Comparison of ENCODE assay signal across 9 mouse cellular contexts in the genomic region with DNA sequence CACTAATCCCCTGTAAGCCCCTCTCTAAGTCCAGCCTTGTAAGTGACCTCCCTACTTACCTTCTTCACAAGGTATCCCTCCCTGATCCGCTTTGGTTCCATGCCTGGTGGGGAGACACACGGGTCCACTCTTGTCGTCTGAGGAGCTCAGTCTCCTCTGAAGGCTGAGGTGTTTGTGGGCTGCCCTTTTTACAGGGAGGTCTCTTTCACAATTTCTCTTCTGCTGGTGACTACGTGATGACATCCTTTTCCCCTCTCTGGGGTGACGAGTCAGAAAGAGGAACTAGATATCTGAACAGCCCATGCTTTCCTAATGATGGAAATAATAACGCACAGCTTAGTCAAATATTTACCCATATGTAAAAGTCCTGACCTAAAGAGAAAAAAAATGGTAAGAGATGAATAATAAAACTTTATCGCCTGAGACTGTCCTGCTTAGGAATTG. TPM values are rescaled to one million over a fixed set of nuclear protein-coding genes. Genes with fewer than 3 reads are reported as not detected.
DNase-seq lines count a peak whose midpoint lies in the region; ATAC-seq lines count a peak whose summit lies in the region.
"Had no signal": no experiment of that assay in that cellular context is flagged by ENCODE, and none has a peak within 500 bp of the region (broad histone marks: within the 10 kb centered on the region; RNA-seq: fewer than 3 reads in every experiment).

No protein-coding gene starts in this region.

- peak; percentile 93 for DNase-seq in heart, adult 11 months
- DNase-seq in heart, postnatal 10 days = no peak
- peak; percentile 35 for DNase-seq in CD4-positive helper T cell, adult 2 months (ENCODE audit: low read depth, low spot score)
- DNase-seq in frontal cortex, postnatal 10 days (ENCODE audit: low spot score in 2 of 2) = no peak
- DNase-seq in thymus, postnatal 4 days = no peak

- peak overlapping the region; percentile 93 for H3K4me3 ChIP-seq in megakaryocyte, embryonic 14.5 days (replicated peaks)
- H3K4me3 ChIP-seq: forebrain, embryonic 15.5 days had no signal

- H3K36me3 ChIP-seq in megakaryocyte, embryonic 14.5 days (replicated peaks; ENCODE audit: low read length) = peaks cover 32% of the 10 kb centered on the region
- H3K36me3 ChIP-seq: forebrain, embryonic 15.5 days had no signal

- H3K27me3 ChIP-seq in megakaryocyte, embryonic 14.5 days (replicated peaks) = no peaks in the 10 kb centered on the region
- H3K27me3 ChIP-seq: forebrain, embryonic 15.5 days had no signal

- H3K9me3 ChIP-seq in megakaryocyte, embryonic 14.5 days = no peaks in the 10 kb centered on the region
- H3K9me3 ChIP-seq: forebrain, embryonic 15.5 days had no signal

- ATAC-seq in hematopoietic stem cell, adult 5-6 weeks (replicated peaks in 1 of 2; ENCODE audit: insufficient read depth in 1 of 2, low FRiP score in 2 of 2, low TSS enrichment in 1 of 2, low read depth in 1 of 2, poor library complexity in 2 of 2, severe bottlenecking in 2 of 2) = peak; percentile 60 to 81
- ATAC-seq in megakaryocyte-erythroid progenitor cell, adult 5-6 weeks (replicated peaks; ENCODE audit: low FRiP score, low TSS enrichment, poor library complexity, severe bottlenecking) = no peak
- ATAC-seq: forebrain, embryonic 15.5 days had no signal

- intact Hi-C loops in heart, postnatal 10 days (cut with DNase I) = no loop called here

- H3K4me1 ChIP-seq in megakaryocyte, embryonic 14.5 days = peaks cover 61% of the 10 kb centered on the region
- H3K4me1 ChIP-seq: forebrain, embryonic 15.5 days had no signal

RNA-seq across cellular contexts. Expression of gene Cnrip1, which starts 42.9 kb away (rescaled TPM):
- total RNA-seq in heart, postnatal 10 days (2021) = 1 to 10 TPM; 7.1 to 8.9 TPM
- 17.6 and 23.3 TPM in 2 replicates for total RNA-seq in hematopoietic stem cell, adult 5-6 weeks (2017)
- polyA plus RNA-seq in megakaryocyte, embryonic 14.5 days (2012; ENCODE audit: insufficient read depth, low replicate concordance) = 0.21 TPM in 1 of 2 replicates, not detected in the other
- 0.70 and 0.92 TPM in 2 replicates for total RNA-seq in megakaryocyte-erythroid progenitor cell, adult 5-6 weeks (2014; fragmentation: Nextera tagmentation)
- 2.0 and 2.7 TPM in 2 replicates for total RNA-seq in megakaryocyte-erythroid progenitor cell, adult 5-6 weeks (2017)

RNA-seq across cellular contexts. Expression of gene Plek, which starts 43.7 kb away (rescaled TPM):
- total RNA-seq in heart, postnatal 10 days (2021) = 1 to 10 TPM; 3.0 to 3.1 TPM
- total RNA-seq in hematopoietic stem cell, adult 5-6 weeks (2017) = 166 and 168 TPM in 2 replicates
- polyA plus RNA-seq in megakaryocyte, embryonic 14.5 days (2012; ENCODE audit: insufficient read depth, low replicate concordance) = 5.5 and 36.0 TPM in 2 replicates
- 1.7 and 10.1 TPM in 2 replicates for total RNA-seq in megakaryocyte-erythroid progenitor cell, adult 5-6 weeks (2014; fragmentation: Nextera tagmentation)
- total RNA-seq in megakaryocyte-erythroid progenitor cell, adult 5-6 weeks (2017) = 27.3 and 65.3 TPM in 2 replicates

RNA-seq across cellular contexts. Expression of gene Fbxo48, which starts 57.3 kb away (rescaled TPM):
- under 1 TPM; 0.67 to 0.94 TPM for total RNA-seq in heart, postnatal 10 days (2021)
- 6.0 and 11.5 TPM in 2 replicates for total RNA-seq in hematopoietic stem cell, adult 5-6 weeks (2017)
- polyA plus RNA-seq in megakaryocyte, embryonic 14.5 days (2012; ENCODE audit: insufficient read depth, low replicate concordance) = not detected in 2 replicates
- total RNA-seq in megakaryocyte-erythroid progenitor cell, adult 5-6 weeks (2014; fragmentation: Nextera tagmentation) = 11.2 and 17.8 TPM in 2 replicates
- 10.0 and 11.0 TPM in 2 replicates for total RNA-seq in megakaryocyte-erythroid progenitor cell, adult 5-6 weeks (2017)

Comparison
In these comparisons a context has a peak if more than half of its experiments do, and no peak if none do; other contexts are left out.
1. DNase-seq: peak in heart, adult 11 months (single experiment) and CD4-positive helper T cell, adult 2 months (single experiment); none in heart, postnatal 10 days (0 of 2), frontal cortex, postnatal 10 days (0 of 2) and thymus, postnatal 4 days (single experiment).